Mouse (Mus musculus): ENCODE results near the gene B3gnt3. TPM values are rescaled to one million over a fixed set of nuclear protein-coding genes. Genes with fewer than 3 reads are reported as not detected.

B3gnt3 gene
- polyA plus RNA-seq, 1 experiment from 2014 or later = 4.0 TPM

GRCm38 (mm10) chr8:71668220-71668975 lies 33.2 kb downstream of the B3gnt3 start:
- no peaks in the 10 kb centered on the region for H3K9me3 ChIP-seq (replicated peaks; ENCODE audit: control insufficient read depth, low read length)
- H3K27me3 ChIP-seq (ENCODE audit: control insufficient read depth, insufficient read depth, low read length) = peaks cover 4% of the 10 kb centered on the region
- H3K27ac ChIP-seq (ENCODE audit: low read length) = peak overlapping the region; percentile 72
- peak overlapping the region; percentile 15 for H3K4me3 ChIP-seq (ENCODE audit: low read length)
- ATAC-seq (replicated peaks; ENCODE audit: extremely low read depth, insufficient read depth, low FRiP score) = peak; percentile 66
- H3K9ac ChIP-seq (ENCODE audit: low read length) = peak overlapping the region; percentile 58
- WGBS = under 1% methylated on average over 21 of the region's 21 CpGs
- peaks cover 47% of the 10 kb centered on the region for H3K4me1 ChIP-seq (ENCODE audit: control insufficient read depth, insufficient read depth, low read length)
- H3K4me2 ChIP-seq (ENCODE audit: low read depth, low read length) = peak overlapping the region; percentile 50
- H3K36me3 ChIP-seq (ENCODE audit: control insufficient read depth, insufficient read depth) = no peaks in the 10 kb centered on the region

DNA sequence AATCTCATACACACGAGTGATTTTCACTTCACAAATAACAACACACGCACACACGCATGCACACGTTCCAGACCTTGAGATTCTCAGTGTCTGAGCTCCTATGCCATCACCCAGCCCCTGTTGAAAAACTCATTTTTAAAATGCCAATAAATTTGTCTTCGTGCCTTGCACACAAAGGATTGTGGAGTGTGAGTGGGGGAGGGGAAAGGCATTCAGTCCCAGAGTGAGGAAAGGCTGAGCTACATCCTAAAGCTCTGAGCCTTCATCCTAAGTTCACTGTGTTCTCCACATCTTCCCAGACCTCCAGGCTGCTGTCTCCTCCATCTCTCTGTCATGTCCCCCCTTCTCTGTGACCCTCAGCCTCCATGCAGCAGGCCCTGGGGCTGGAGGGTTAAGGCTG lies 34.3 kb downstream of the B3gnt3 start:
- ATAC-seq (replicated peaks; ENCODE audit: extremely low read depth, insufficient read depth, low FRiP score) = no peak
- Histone ChIP-seq H3K27me3 (ENCODE audit: control insufficient read depth, insufficient read depth, low read length) (peaks cover 4% of the 10 kb centered on the region), H3K27ac (ENCODE audit: low read length) (peak overlapping the region; percentile 72), H3K4me3 (ENCODE audit: low read length) (no peak overlapping the region), H3K36me3 (ENCODE audit: control insufficient read depth, insufficient read depth) (no peaks in the 10 kb centered on the region), H3K4me1 (ENCODE audit: control insufficient read depth, insufficient read depth, low read length) (peaks cover 46% of the 10 kb centered on the region), H3K9me3 (replicated peaks; ENCODE audit: control insufficient read depth, low read length) (no peaks in the 10 kb centered on the region), H3K4me2 (ENCODE audit: low read depth, low read length) (no peak overlapping the region; the same call in 1 of the 2 replicates), H3K9ac (ENCODE audit: low read length) (peak overlapping the region; percentile 58; the same call in 1 of the 2 replicates)
- 64% methylated on average over 5 of the region's 5 CpGs for WGBS

DNA sequence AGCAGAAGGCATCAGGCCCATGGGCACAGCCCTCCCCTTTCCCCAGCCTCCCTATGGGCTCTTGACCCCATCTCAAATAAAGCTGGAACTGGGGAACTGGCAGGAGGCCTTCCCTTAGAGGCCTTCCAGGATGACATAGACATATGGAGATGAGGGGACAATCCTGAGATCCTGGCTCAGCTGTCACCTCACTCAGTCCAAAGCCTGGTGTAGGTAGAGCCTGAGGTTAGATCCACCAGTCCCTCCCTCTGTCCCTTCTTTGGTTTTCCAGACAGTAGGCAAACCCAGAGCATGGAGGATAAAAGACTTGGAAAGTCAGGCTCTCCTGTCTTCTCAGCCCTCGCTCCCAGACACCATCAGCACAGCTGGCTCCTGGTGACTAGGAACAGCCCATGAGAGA lies 34.7 kb downstream of the B3gnt3 start:
- H3K36me3 ChIP-seq (ENCODE audit: control insufficient read depth, insufficient read depth) = no peaks in the 10 kb centered on the region
- H3K9me3 ChIP-seq (replicated peaks; ENCODE audit: control insufficient read depth, low read length) = no peaks in the 10 kb centered on the region
- peaks cover 7% of the 10 kb centered on the region for H3K27me3 ChIP-seq (ENCODE audit: control insufficient read depth, insufficient read depth, low read length)
- no peak overlapping the region for H3K9ac ChIP-seq (ENCODE audit: low read length)
- no peak overlapping the region for H3K4me2 ChIP-seq (ENCODE audit: low read depth, low read length)
- ATAC-seq (replicated peaks; ENCODE audit: extremely low read depth, insufficient read depth, low FRiP score) = no peak
- 56% methylated on average over 1 of the region's 1 CpGs for WGBS
- H3K4me1 ChIP-seq (ENCODE audit: control insufficient read depth, insufficient read depth, low read length) = peaks cover 42% of the 10 kb centered on the region
- H3K27ac ChIP-seq (ENCODE audit: low read length) = no peak overlapping the region
- no peak overlapping the region for H3K4me3 ChIP-seq (ENCODE audit: low read length)

- peak overlapping the region; percentile 6; the same call in 1 of the 2 replicates for H3K9ac ChIP-seq (ENCODE audit: low read length)
- 4% methylated on average over 22 of the region's 22 CpGs for WGBS
- no peaks in the 10 kb centered on the region for H3K9me3 ChIP-seq (replicated peaks; ENCODE audit: control insufficient read depth, low read length)
- H3K4me2 ChIP-seq (ENCODE audit: low read depth, low read length) = peak overlapping the region; percentile 58
- H3K36me3 ChIP-seq (ENCODE audit: control insufficient read depth, insufficient read depth) = no peaks in the 10 kb centered on the region
- H3K4me3 ChIP-seq (ENCODE audit: low read length) = peak overlapping the region; percentile 24
- H3K4me1 ChIP-seq (ENCODE audit: control insufficient read depth, insufficient read depth, low read length) = peaks cover 36% of the 10 kb centered on the region
- peak; percentile 49 for ATAC-seq (replicated peaks; ENCODE audit: extremely low read depth, insufficient read depth, low FRiP score)
- peaks cover 8% of the 10 kb centered on the region for H3K27me3 ChIP-seq (ENCODE audit: control insufficient read depth, insufficient read depth, low read length)
- H3K27ac ChIP-seq (ENCODE audit: low read length) = 0 out of 2 replicates have a peak overlapping the region, but pooled peaks have one; percentile 36
Observed at GRCm38 (mm10) chr8:71665331-71666130, 36.1 kb downstream of the B3gnt3 start.

GRCm38 (mm10) chr8:71660325-71661120 lies 41.1 kb downstream of the B3gnt3 start:
- H3K36me3 ChIP-seq (ENCODE audit: control insufficient read depth, insufficient read depth) = no peaks in the 10 kb centered on the region
- no peaks in the 10 kb centered on the region for H3K9me3 ChIP-seq (replicated peaks; ENCODE audit: control insufficient read depth, low read length)
- no peak overlapping the region for H3K4me3 ChIP-seq (ENCODE audit: low read length)
- no peak overlapping the region for H3K4me2 ChIP-seq (ENCODE audit: low read depth, low read length)
- no peak overlapping the region for H3K9ac ChIP-seq (ENCODE audit: low read length)
- H3K27me3 ChIP-seq (ENCODE audit: control insufficient read depth, insufficient read depth, low read length) = peaks cover 42% of the 10 kb centered on the region
- peaks cover 5% of the 10 kb centered on the region for H3K4me1 ChIP-seq (ENCODE audit: control insufficient read depth, insufficient read depth, low read length)
- ATAC-seq (replicated peaks; ENCODE audit: extremely low read depth, insufficient read depth, low FRiP score) = 0 out of 2 replicates have a peak, but pooled peaks have one; percentile 33
- no peak overlapping the region for H3K27ac ChIP-seq (ENCODE audit: low read length)
- WGBS = 10% methylated on average over 36 of the region's 36 CpGs

GRCm38 (mm10) chr8:71659751-71660150 lies 41.8 kb downstream of the B3gnt3 start:
- no peak overlapping the region for H3K4me2 ChIP-seq (ENCODE audit: low read depth, low read length)
- H3K9me3 ChIP-seq (replicated peaks; ENCODE audit: control insufficient read depth, low read length) = no peaks in the 10 kb centered on the region
- no peak for ATAC-seq (replicated peaks; ENCODE audit: extremely low read depth, insufficient read depth, low FRiP score)
- H3K4me1 ChIP-seq (ENCODE audit: control insufficient read depth, insufficient read depth, low read length) = peaks cover under 1% of the 10 kb centered on the region; the same call in 1 of the 2 replicates
- no peaks in the 10 kb centered on the region for H3K36me3 ChIP-seq (ENCODE audit: control insufficient read depth, insufficient read depth)
- no peak overlapping the region for H3K27ac ChIP-seq (ENCODE audit: low read length)
- no peak overlapping the region for H3K4me3 ChIP-seq (ENCODE audit: low read length)
- whole genome bisulfite sequencing = 56% methylated on average over 1 of the region's 1 CpGs
- peaks cover 49% of the 10 kb centered on the region for H3K27me3 ChIP-seq (ENCODE audit: control insufficient read depth, insufficient read depth, low read length)
- no peak overlapping the region for H3K9ac ChIP-seq (ENCODE audit: low read length)

GRCm38 (mm10) chr8:71658515-71659049 lies 43.0 kb downstream of the B3gnt3 start:
- Histone ChIP-seq H3K4me1 (ENCODE audit: control insufficient read depth, insufficient read depth, low read length) (peaks cover 4% of the 10 kb centered on the region; the same call in 1 of the 2 replicates), H3K9ac (ENCODE audit: low read length) (no peak overlapping the region), H3K4me2 (ENCODE audit: low read depth, low read length) (no peak overlapping the region), H3K36me3 (ENCODE audit: control insufficient read depth, insufficient read depth) (no peaks in the 10 kb centered on the region), H3K27ac (ENCODE audit: low read length) (no peak overlapping the region), H3K27me3 (ENCODE audit: control insufficient read depth, insufficient read depth, low read length) (peaks cover 60% of the 10 kb centered on the region), H3K4me3 (ENCODE audit: low read length) (no peak overlapping the region), H3K9me3 (replicated peaks; ENCODE audit: control insufficient read depth, low read length) (no peaks in the 10 kb centered on the region)
- 25% methylated on average over 17 of the region's 17 CpGs for WGBS
- no peak for ATAC-seq (replicated peaks; ENCODE audit: extremely low read depth, insufficient read depth, low FRiP score)

- Histone ChIP-seq H3K4me1 (ENCODE audit: control insufficient read depth, insufficient read depth, low read length) (peaks cover 4% of the 10 kb centered on the region; the same call in 1 of the 2 replicates), H3K36me3 (ENCODE audit: control insufficient read depth, insufficient read depth) (no peaks in the 10 kb centered on the region), H3K9me3 (replicated peaks; ENCODE audit: control insufficient read depth, low read length) (no peaks in the 10 kb centered on the region), H3K4me2 (ENCODE audit: low read depth, low read length) (no peak overlapping the region), H3K9ac (ENCODE audit: low read length) (no peak overlapping the region), H3K27me3 (ENCODE audit: control insufficient read depth, insufficient read depth, low read length) (peaks cover 68% of the 10 kb centered on the region), H3K27ac (ENCODE audit: low read length) (no peak overlapping the region), H3K4me3 (ENCODE audit: low read length) (no peak overlapping the region)
- 17% methylated on average over 9 of the region's 9 CpGs for WGBS
- no peak for ATAC-seq (replicated peaks; ENCODE audit: extremely low read depth, insufficient read depth, low FRiP score)
Observed at GRCm38 (mm10) chr8:71657816-71658215, 43.8 kb downstream of the B3gnt3 start.

Data from heart, embryonic 16.5 days (tissue).